Mouse (Mus musculus) hindbrain, embryonic 11.5 days (tissue): ENCODE results near the gene Itfg2. TPM values are rescaled to one million over a fixed set of nuclear protein-coding genes. Genes with fewer than 3 reads are reported as not detected.

ENCODE experiments used
- ATAC-seq: fragments of 200-750 bp; cut with Nextera tagmentation; 2 replicates; pipeline ENCODE4 v1.8.0; 2017; ENCODE audit warnings: mild to moderate bottlenecking, moderate TSS enrichment, moderate library complexity; ENCODE audit not compliant: low FRiP score
- DNase-seq: peaks from one replicate; pipeline ENCODE4 v3.0.0-alpha.2; 2015; ENCODE audit warnings: low spot score
- H3K27ac ChIP-seq: fragments of 300-500 bp; sonication (generic); 2 replicates; pipeline ENCODE4 v1.5.1; 2014; ENCODE audit warnings: mild to moderate bottlenecking, low read depth, low read length
- H3K27me3 ChIP-seq: fragments of 300-500 bp; sonication (generic); 2 replicates; pipeline ENCODE4 v1.6.1; 2014; ENCODE audit warnings: mild to moderate bottlenecking, low read length, moderate library complexity, mixed read lengths; ENCODE audit not compliant: control insufficient read depth, insufficient read depth
- H3K36me3 ChIP-seq: fragments of 300-500 bp; sonication (generic); 2 replicates; pipeline ENCODE4 v1.6.1; 2014; ENCODE audit warnings: mild to moderate bottlenecking, low read length, moderate library complexity, mixed read lengths; ENCODE audit not compliant: control insufficient read depth, insufficient read depth
- H3K4me1 ChIP-seq: fragments of 300-500 bp; sonication (generic); replicated peaks from 2 replicates; pipeline ENCODE4 v1.6.1; 2014; ENCODE audit warnings: low read length, mixed read lengths; ENCODE audit not compliant: control insufficient read depth, insufficient read depth
- H3K4me2 ChIP-seq: fragments of 300-500 bp; sonication (generic); replicated peaks from 2 replicates; pipeline ENCODE4 v1.6.1; 2014; ENCODE audit warnings: mild to moderate bottlenecking, low read depth, low read length
- H3K4me3 ChIP-seq: fragments of 300-500 bp; sonication (generic); 2 replicates; pipeline ENCODE4 v1.5.1; 2014; ENCODE audit warnings: low read depth, low read length
- H3K9ac ChIP-seq: fragments of 300-500 bp; sonication (generic); 2 replicates; pipeline ENCODE4 v1.6.1; 2014; ENCODE audit warnings: low read depth, low read length
- H3K9me3 ChIP-seq: fragments of 300-500 bp; sonication (generic); 2 replicates; pipeline ENCODE4 v1.6.1; 2016; ENCODE audit warnings: low read length; ENCODE audit not compliant: control insufficient read depth
- WGBS: fragments of 180-500 bp; shearing (Covaris S2); extraction: QIAGEN DNeasy Blood & Tissue Kit; methylation state at CpG from one replicate; pipeline ENCODE4 v1.1.7; 2014; 5-methylcytosine and 5-hydroxymethylcytosine counted together
- polyA plus RNA-seq: library from polyadenylated mRNA; unstranded; fragments of >200 nt; fragmentation: Nextera tagmentation; extraction: Ambion mirVana; gene quantifications from 2 replicates; pipeline ENCODE4 v1.2.1, GENCODE M21; 2014

The Itfg2 gene
- polyA plus RNA-seq, 1 experiment from 2014 or later: 32.2 TPM

- Histone ChIP-seq H3K4me2 (no peak overlapping the region), H3K4me1 (0 out of 2 replicates have a peak, but pooled peaks cover 3% of the 10 kb centered on the region), H3K9me3 (no peaks in the 10 kb centered on the region), H3K27me3 (no peaks in the 10 kb centered on the region), H3K9ac (no peak overlapping the region), H3K4me3 (no peak overlapping the region), H3K36me3 (peaks cover 2% of the 10 kb centered on the region; the same call in 1 of the 2 replicates), H3K27ac (no peak overlapping the region)
- 99% methylated on average over 5 of the region's 5 CpGs for WGBS
- no peak for ATAC-seq
- no peak for DNase-seq
These were observed 58.3 kb downstream of the Itfg2 start for GRCm38 (mm10) chr6:128366466-128366865.

- H3K27ac ChIP-seq: no peak overlapping the region
- 74% methylated on average over 6 of the region's 6 CpGs for WGBS
- H3K4me2 ChIP-seq: no peak overlapping the region
- H3K36me3 ChIP-seq: no peaks in the 10 kb centered on the region
- no peak for ATAC-seq
- H3K4me3 ChIP-seq: no peak overlapping the region
- no peak overlapping the region for H3K9ac ChIP-seq
- no peaks in the 10 kb centered on the region for H3K27me3 ChIP-seq
- no peak for DNase-seq
- H3K9me3 ChIP-seq: no peaks in the 10 kb centered on the region
- 0 out of 2 replicates have a peak, but pooled peaks cover 3% of the 10 kb centered on the region for H3K4me1 ChIP-seq
These were observed 60.0 kb downstream of the Itfg2 start for GRCm38 (mm10) chr6:128364721-128365120.

- Histone ChIP-seq H3K4me1 (0 out of 2 replicates have a peak, but pooled peaks cover 3% of the 10 kb centered on the region), H3K27me3 (no peaks in the 10 kb centered on the region), H3K27ac (peak overlapping the region; percentile 91), H3K4me2 (peak overlapping the region; percentile 82), H3K36me3 (peaks cover 6% of the 10 kb centered on the region; the same call in 1 of the 2 replicates), H3K9me3 (no peaks in the 10 kb centered on the region), H3K4me3 (peak overlapping the region; percentile 89), H3K9ac (peak overlapping the region; percentile 95)
- ATAC-seq (no peak), DNase-seq (peak; percentile 56)
- WGBS: 2% methylated on average over 28 of the region's 46 CpGs
These were observed 61.5 kb downstream of the Itfg2 start for GRCm38 (mm10) chr6:128363007-128363825.

DNA sequence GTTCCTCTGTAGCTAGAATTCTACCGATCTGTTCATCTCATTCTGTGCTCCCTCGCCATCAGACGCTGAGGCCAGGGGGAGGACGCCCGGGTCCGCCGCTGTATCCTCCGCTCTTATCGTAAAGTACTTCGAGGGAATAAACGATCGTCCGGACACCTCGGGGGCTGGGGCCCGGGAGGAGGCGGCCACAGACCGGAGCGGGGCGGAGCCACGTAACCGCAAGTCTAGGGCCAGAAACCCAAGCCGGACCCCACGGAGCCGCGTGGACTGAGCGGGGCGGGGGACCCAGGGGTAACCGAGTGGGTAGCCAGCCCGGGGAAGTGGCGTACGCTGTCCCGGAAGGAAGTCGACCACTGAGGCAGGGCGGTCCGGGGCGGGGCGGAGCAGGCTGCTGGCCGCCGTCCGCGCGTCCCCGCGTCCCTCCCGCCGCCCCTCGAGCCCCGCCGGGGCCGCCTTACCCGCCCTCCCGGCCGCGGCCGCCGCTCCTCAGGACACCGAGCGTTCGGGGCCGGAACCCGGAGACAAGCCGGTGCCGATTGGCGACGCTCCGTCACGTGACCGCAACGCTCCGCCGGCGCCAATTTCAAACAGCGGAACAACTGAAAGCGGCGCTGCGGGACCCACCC lies 62.2 kb downstream of the Itfg2 start, which contains the start of the genes Rhno1 and Foxm1:
Gene Rhno1 (minus strand): TSS at position 531 of the 626 bp plus-strand sequence.
Gene Foxm1 (plus strand): TSS at position 587 of the 626 bp plus-strand sequence.
- WGBS: under 1% methylated on average over 52 of the region's 76 CpGs
- Histone ChIP-seq H3K4me3 (peak within 1 kb of the TSS; percentile 89), H3K4me1 (0 out of 2 replicates have a peak, but pooled peaks cover 3% of the 10 kb centered on the region)

DNA sequence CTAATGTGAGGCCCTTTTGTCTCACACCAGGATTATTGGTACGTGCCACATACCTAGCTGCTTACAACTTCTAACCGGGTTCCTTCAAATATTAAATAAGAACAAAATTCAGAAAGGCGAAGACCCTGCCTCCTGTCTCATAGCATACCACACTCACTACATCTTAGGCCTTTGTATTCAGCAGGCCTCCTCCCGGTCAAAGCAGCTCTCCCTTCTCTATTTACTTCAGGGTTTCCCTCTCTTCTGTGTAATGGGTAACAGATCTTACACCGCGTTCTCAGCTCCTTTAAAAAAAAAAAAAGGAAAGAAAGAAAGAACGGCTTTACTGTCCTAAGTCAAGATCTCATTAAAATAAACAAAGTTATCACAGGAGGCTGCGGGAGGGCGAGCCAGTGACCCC lies 62.8 kb downstream of the Itfg2 start:
- H3K9me3 ChIP-seq: no peaks in the 10 kb centered on the region
- H3K27me3 ChIP-seq: no peaks in the 10 kb centered on the region
- H3K4me2 ChIP-seq: peak overlapping the region; percentile 82
- DNase-seq: no peak
- 15% methylated on average over 9 of the region's 9 CpGs for WGBS
- H3K4me3 ChIP-seq: peak overlapping the region; percentile 89
- H3K4me1 ChIP-seq: 0 out of 2 replicates have a peak, but pooled peaks cover 3% of the 10 kb centered on the region
- no peak for ATAC-seq
- peak overlapping the region; percentile 95 for H3K9ac ChIP-seq
- H3K36me3 ChIP-seq: peaks cover 7% of the 10 kb centered on the region; the same call in 1 of the 2 replicates
- H3K27ac ChIP-seq: peak overlapping the region; percentile 91

More for the DNA sequence above, 62.2 kb downstream of the Itfg2 start, which contains the start of the genes Rhno1 and Foxm1:
- DNase-seq: peak; percentile 88
- H3K36me3 ChIP-seq: peaks cover 7% of the 10 kb centered on the region; the same call in 1 of the 2 replicates
- no peaks in the 10 kb centered on the region for H3K27me3 ChIP-seq
- no peaks in the 10 kb centered on the region for H3K9me3 ChIP-seq
- H3K9ac ChIP-seq: peak within 1 kb of the TSS; percentile 95
- peak within 1 kb of the TSS; percentile 91 for H3K27ac ChIP-seq
- peak; percentile 91 for ATAC-seq
- H3K4me2 ChIP-seq: peak within 1 kb of the TSS; percentile 82

Other genes with a start within 250 kb of the Itfg2 start
- 1.4 and 1.7 TPM in 2 replicates for gene Tead4, start 124.1 kb downstream of the Itfg2 start, polyA plus RNA-seq
- gene Tulp3, start 69.1 kb downstream of the Itfg2 start, polyA plus RNA-seq: 15.7 and 23.4 TPM in 2 replicates
- 164 and 173 TPM in 2 replicates for gene Rhno1, start 62.0 kb downstream of the Itfg2 start, polyA plus RNA-seq
- gene Foxm1, start 62.0 kb downstream of the Itfg2 start, polyA plus RNA-seq: 39.6 and 46.1 TPM in 2 replicates
- 0.40 and 0.42 TPM in 2 replicates for gene Tex52, start 49.5 kb downstream of the Itfg2 start, polyA plus RNA-seq
- gene Gm44596, start 49.4 kb downstream of the Itfg2 start, polyA plus RNA-seq: not detected in 2 replicates
- 2.4 and 3.1 TPM in 2 replicates for gene Nrip2, start 25.6 kb downstream of the Itfg2 start, polyA plus RNA-seq
- 434 and 533 TPM in 2 replicates for gene Fkbp4, start 13.7 kb upstream of the Itfg2 start, polyA plus RNA-seq
- not detected in 2 replicates for gene Pzp, start 101.8 kb upstream of the Itfg2 start, polyA plus RNA-seq
- not detected in 2 replicates for gene A2ml1, start 156.7 kb upstream of the Itfg2 start, polyA plus RNA-seq
- not detected in 2 replicates for gene Klrb1a, start 198.6 kb upstream of the Itfg2 start, polyA plus RNA-seq
- gene Clec2h, start 237.5 kb upstream of the Itfg2 start, polyA plus RNA-seq: not detected in 2 replicates